Mouse (Mus musculus): ENCODE results near the gene Tle4.

- TF ChIP-seq CTCF (IDR thresholded peaks at IDR 0.05; ENCODE audit: low read depth, low read length) (no peak), GATA1 (IDR thresholded peaks at IDR 0.05; ENCODE audit: borderline replicate concordance, low read length) (no peak)
These were observed 47.8 kb upstream of the Tle4 start for GRCm38 (mm10) chr19:14645666-14646065.
